Comparison of ENCODE assay signal across 10 mouse cellular contexts in genomic region chr10:90081630-90082029, GRCm38 (mm10).
DNase-seq lines count a peak whose midpoint lies in the region; ATAC-seq and TF ChIP-seq lines count a peak whose summit lies in the region.
"Had no signal": no experiment of that assay in that cellular context is flagged by ENCODE, and none has a peak within 500 bp of the region (broad histone marks: within the 10 kb centered on the region; RNA-seq: fewer than 3 reads in every experiment).

No protein-coding gene starts in this region.

- no peak overlapping the region for H3K4me2 ChIP-seq in embryonic facial prominence, embryonic 11.5 days (ENCODE audit: low read depth, low read length)
- no peak overlapping the region for H3K4me2 ChIP-seq in limb, embryonic 14.5 days (replicated peaks; ENCODE audit: low read depth, low read length, severe bottlenecking)
- H3K4me2 ChIP-seq: heart, embryonic 12.5 days; limb, embryonic 15.5 days had no signal

- peak; percentile 53 for DNase-seq in embryonic facial prominence, embryonic 11.5 days (ENCODE audit: low spot score)
- no peak for DNase-seq in embryonic facial prominence, embryonic 10.5 days (ENCODE audit: low spot score)
- peak; percentile 22 for DNase-seq in limb, embryonic 14.5 days (ENCODE audit: low spot score)
- no peak for DNase-seq in limb, embryonic 10.5 days (ENCODE audit: low spot score)
- DNase-seq in R1 (ENCODE audit: low read depth, low spot score) = peak; percentile 35
- DNase-seq in layer of hippocampus, adult 9-10 months (ENCODE audit: low spot score) = peak; percentile 5
- DNase-seq in ovary, adult 18-20 months (ENCODE audit: low spot score) = no peak
- DNase-seq in frontal cortex, postnatal 10 days (ENCODE audit: low spot score in 2 of 2) = no peak

- no peaks in the 10 kb centered on the region for H3K27me3 ChIP-seq in embryonic facial prominence, embryonic 11.5 days (ENCODE audit: control insufficient read depth, insufficient read depth, low read length)
- H3K27me3 ChIP-seq in embryonic facial prominence, embryonic 10.5 days (replicated peaks; ENCODE audit: low read depth, poor library complexity, severe bottlenecking) = no peaks in the 10 kb centered on the region
- H3K27me3 ChIP-seq in limb, embryonic 14.5 days (ENCODE audit: control insufficient read depth, insufficient read depth, low read length) = no peaks in the 10 kb centered on the region
- no peaks in the 10 kb centered on the region for H3K27me3 ChIP-seq in limb, embryonic 10.5 days (ENCODE audit: low read depth, poor library complexity, severe bottlenecking)
- H3K27me3 ChIP-seq: heart, embryonic 12.5 days; limb, embryonic 15.5 days had no signal

- no peak for ATAC-seq in embryonic facial prominence, embryonic 11.5 days (replicated peaks; ENCODE audit: insufficient number of reproducible peaks, low FRiP score, low TSS enrichment, low read depth)
- ATAC-seq in limb, embryonic 14.5 days (ENCODE audit: low FRiP score, low read depth) = no peak

- H3K9ac ChIP-seq in embryonic facial prominence, embryonic 11.5 days (replicated peaks; ENCODE audit: low read length) = no peak overlapping the region
- no peak overlapping the region for H3K9ac ChIP-seq in limb, embryonic 14.5 days (ENCODE audit: low read depth, low read length, severe bottlenecking)
- H3K9ac ChIP-seq: heart, embryonic 12.5 days; limb, embryonic 15.5 days had no signal

- no peaks in the 10 kb centered on the region for H3K9me3 ChIP-seq in embryonic facial prominence, embryonic 11.5 days (replicated peaks; ENCODE audit: control insufficient read depth, low read length)
- H3K9me3 ChIP-seq in embryonic facial prominence, embryonic 10.5 days = no peaks in the 10 kb centered on the region
- H3K9me3 ChIP-seq in limb, embryonic 14.5 days (ENCODE audit: control insufficient read depth, low read length) = no peaks in the 10 kb centered on the region
- H3K9me3 ChIP-seq in limb, embryonic 10.5 days (replicated peaks) = no peaks in the 10 kb centered on the region
- H3K9me3 ChIP-seq: heart, embryonic 12.5 days; limb, embryonic 15.5 days had no signal

- H3K36me3 ChIP-seq in embryonic facial prominence, embryonic 11.5 days (replicated peaks; ENCODE audit: control insufficient read depth, insufficient read depth, low read depth, low read length) = no peaks in the 10 kb centered on the region
- H3K36me3 ChIP-seq in embryonic facial prominence, embryonic 10.5 days (replicated peaks) = no peaks in the 10 kb centered on the region
- no peaks in the 10 kb centered on the region for H3K36me3 ChIP-seq in limb, embryonic 14.5 days (ENCODE audit: control insufficient read depth, insufficient read depth, low read length)
- no peaks in the 10 kb centered on the region for H3K36me3 ChIP-seq in limb, embryonic 10.5 days
- H3K36me3 ChIP-seq: heart, embryonic 12.5 days; limb, embryonic 15.5 days had no signal

- no peaks in the 10 kb centered on the region for H3K4me1 ChIP-seq in embryonic facial prominence, embryonic 11.5 days (ENCODE audit: control insufficient read depth, insufficient read depth, low read length)
- H3K4me1 ChIP-seq in embryonic facial prominence, embryonic 10.5 days = no peaks in the 10 kb centered on the region
- no peaks in the 10 kb centered on the region for H3K4me1 ChIP-seq in limb, embryonic 14.5 days (ENCODE audit: control insufficient read depth, insufficient read depth, low read length)
- no peaks in the 10 kb centered on the region for H3K4me1 ChIP-seq in limb, embryonic 10.5 days
- H3K4me1 ChIP-seq: heart, embryonic 12.5 days; limb, embryonic 15.5 days had no signal

- no peak for TF ChIP-seq POLR2A in limb, embryonic 14.5 days (IDR thresholded peaks at IDR 0.05; ENCODE audit: borderline replicate concordance, extremely low read depth, insufficient read depth, insufficient read length)

- no peak overlapping the region for H3K4me3 ChIP-seq in embryonic facial prominence, embryonic 11.5 days (ENCODE audit: low read depth, low read length)
- H3K4me3 ChIP-seq in embryonic facial prominence, embryonic 10.5 days = no peak overlapping the region
- no peak overlapping the region for H3K4me3 ChIP-seq in limb, embryonic 14.5 days (replicated peaks; ENCODE audit: low read length)
- H3K4me3 ChIP-seq in limb, embryonic 10.5 days = no peak overlapping the region
- H3K4me3 ChIP-seq: heart, embryonic 12.5 days; limb, embryonic 15.5 days had no signal

- WGBS in embryonic facial prominence, embryonic 11.5 days = 23% methylated on average over 7 of the region's 7 CpGs
- 22% methylated on average over 7 of the region's 7 CpGs for WGBS in embryonic facial prominence, embryonic 10.5 days
- WGBS in limb, embryonic 14.5 days = 15% methylated on average over 7 of the region's 7 CpGs
- 28% methylated on average over 7 of the region's 7 CpGs for WGBS in limb, embryonic 10.5 days

- no peak overlapping the region for H3K27ac ChIP-seq in embryonic facial prominence, embryonic 11.5 days (replicated peaks; ENCODE audit: low read depth, low read length)
- H3K27ac ChIP-seq in embryonic facial prominence, embryonic 10.5 days (replicated peaks) = no peak overlapping the region
- no peak overlapping the region for H3K27ac ChIP-seq in limb, embryonic 14.5 days (replicated peaks; ENCODE audit: low read depth, low read length)
- no peak overlapping the region for H3K27ac ChIP-seq in limb, embryonic 10.5 days
- H3K27ac ChIP-seq: limb, embryonic 15.5 days had no signal

Comparison
In these comparisons a context has a peak if more than half of its experiments do, and no peak if none do; other contexts are left out.
1. DNase-seq: peak in embryonic facial prominence, embryonic 11.5 days (single experiment), limb, embryonic 14.5 days (single experiment), R1 (single experiment) and layer of hippocampus, adult 9-10 months (single experiment); none in embryonic facial prominence, embryonic 10.5 days (single experiment), limb, embryonic 10.5 days (single experiment), ovary, adult 18-20 months (single experiment) and frontal cortex, postnatal 10 days (0 of 2).